Mouse (Mus musculus) midbrain, embryonic 10.5 days (tissue): ENCODE results near the gene Tsc22d1. TPM values are rescaled to one million over a fixed set of nuclear protein-coding genes. Genes with fewer than 3 reads are reported as not detected.

Experiments
- DNase-seq: peaks from one replicate; pipeline ENCODE4 v3.0.0-alpha.2; 2017; ENCODE audit warnings: low spot score
- H3K27ac ChIP-seq: fragments of 300-500 bp; sonication (generic); replicated peaks from 2 replicates; pipeline ENCODE4 v1.5.1; 2016; ENCODE audit warnings: mild to moderate bottlenecking
- H3K27me3 ChIP-seq: fragments of 300-500 bp; sonication (generic); 2 replicates; pipeline ENCODE4 v1.6.1; 2016; ENCODE audit warnings: low read depth, mild to moderate bottlenecking; ENCODE audit not compliant: poor library complexity, severe bottlenecking
- H3K36me3 ChIP-seq: fragments of 300-500 bp; sonication (generic); 2 replicates; pipeline ENCODE4 v1.6.1; 2016; ENCODE audit warnings: mild to moderate bottlenecking, moderate library complexity
- H3K4me1 ChIP-seq: fragments of 300-500 bp; sonication (generic); 2 replicates; pipeline ENCODE4 v1.6.1; 2016
- H3K4me3 ChIP-seq: fragments of 300-500 bp; sonication (generic); 2 replicates; pipeline ENCODE4 v1.5.1; 2016; ENCODE audit warnings: mild to moderate bottlenecking, moderate library complexity
- H3K9me3 ChIP-seq: fragments of 300-500 bp; sonication (generic); replicated peaks from 2 replicates; pipeline ENCODE4 v1.6.1; 2016; ENCODE audit warnings: mild to moderate bottlenecking
- WGBS: fragments of 180-500 bp; shearing (Covaris S2); methylation state at CpG from one replicate; pipeline ENCODE4 v1.1.7; 2016; 5-methylcytosine and 5-hydroxymethylcytosine counted together
- polyA plus RNA-seq: library from polyadenylated mRNA; unstranded; fragments of >200 nt; fragmentation: Nextera tagmentation; extraction: Ambion mirVana; gene quantifications from 2 replicates; pipeline ENCODE4 v1.2.1, GENCODE M21; 2016

The Tsc22d1 gene
- polyA plus RNA-seq, 1 experiment from 2014 or later = 313 TPM

- Histone ChIP-seq H3K36me3 (peaks cover 17% of the 10 kb centered on the region), H3K27me3 (no peaks in the 10 kb centered on the region), H3K4me1 (peaks cover 30% of the 10 kb centered on the region), H3K4me3 (no peak overlapping the region), H3K27ac (0 out of 2 replicates have a peak overlapping the region, but pooled peaks have one; percentile 33), H3K9me3 (no peaks in the 10 kb centered on the region)
- no peak for DNase-seq
- 66% methylated on average over 7 of the region's 7 CpGs for WGBS
These were observed 83.4 kb downstream of the Tsc22d1 start for GRCm38 (mm10) chr14:76498210-76498609.

GRCm38 (mm10) chr14:76499492-76499891 is 84.7 kb downstream of the Tsc22d1 start:
- DNase-seq = no peak
- WGBS = 77% methylated on average over 6 of the region's 6 CpGs
- H3K9me3 ChIP-seq = no peaks in the 10 kb centered on the region

GRCm38 (mm10) chr14:76500036-76500435 is 85.3 kb downstream of the Tsc22d1 start:
- peaks cover 39% of the 10 kb centered on the region for H3K4me1 ChIP-seq
- H3K4me3 ChIP-seq = no peak overlapping the region
- peak overlapping the region; percentile 64 for H3K27ac ChIP-seq
- DNase-seq = peak; percentile 68
- no peaks in the 10 kb centered on the region for H3K27me3 ChIP-seq
- 18% methylated on average over 5 of the region's 5 CpGs for WGBS
- no peaks in the 10 kb centered on the region for H3K9me3 ChIP-seq
- no peaks in the 10 kb centered on the region for H3K36me3 ChIP-seq

More at GRCm38 (mm10) chr14:76499492-76499891, 84.7 kb downstream of the Tsc22d1 start:
- H3K27me3 ChIP-seq = no peaks in the 10 kb centered on the region
- H3K4me3 ChIP-seq = no peak overlapping the region
- peaks cover 39% of the 10 kb centered on the region for H3K4me1 ChIP-seq
- H3K36me3 ChIP-seq = peaks cover 4% of the 10 kb centered on the region; the same call in 1 of the 2 replicates
- H3K27ac ChIP-seq = peak overlapping the region; percentile 64; the same call in 1 of the 2 replicates

- H3K27me3 ChIP-seq = no peaks in the 10 kb centered on the region
- peaks cover 20% of the 10 kb centered on the region for H3K36me3 ChIP-seq
- H3K27ac ChIP-seq = peak overlapping the region; percentile 100
- no peaks in the 10 kb centered on the region for H3K9me3 ChIP-seq
- H3K4me3 ChIP-seq = peak overlapping the region; percentile 80
- WGBS = 7% methylated on average over 13 of the region's 13 CpGs
- peaks cover 54% of the 10 kb centered on the region for H3K4me1 ChIP-seq
- no peak for DNase-seq
These were observed 88.6 kb downstream of the Tsc22d1 start for GRCm38 (mm10) chr14:76503231-76503851.

GRCm38 (mm10) chr14:76504121-76504737 is 89.5 kb downstream of the Tsc22d1 start:
- under 1% methylated on average over 43 of the region's 52 CpGs for WGBS
- H3K4me3 ChIP-seq = peak overlapping the region; percentile 80

GRCm38 (mm10) chr14:76505101-76505438 is 90.3 kb downstream of the Tsc22d1 start:
- Histone ChIP-seq H3K4me1 (peaks cover 44% of the 10 kb centered on the region), H3K36me3 (peaks cover 30% of the 10 kb centered on the region), H3K4me3 (peak overlapping the region; percentile 80), H3K27me3 (no peaks in the 10 kb centered on the region), H3K9me3 (no peaks in the 10 kb centered on the region), H3K27ac (peak overlapping the region; percentile 100)
- no peak for DNase-seq
- 2% methylated on average over 10 of the region's 10 CpGs for WGBS

More at GRCm38 (mm10) chr14:76504121-76504737, 89.5 kb downstream of the Tsc22d1 start:
- Histone ChIP-seq H3K36me3 (peaks cover 21% of the 10 kb centered on the region), H3K27ac (peak overlapping the region; percentile 100), H3K4me1 (peaks cover 53% of the 10 kb centered on the region), H3K27me3 (no peaks in the 10 kb centered on the region), H3K9me3 (no peaks in the 10 kb centered on the region)
- DNase-seq = peak; percentile 94

- Histone ChIP-seq H3K4me3 (peak overlapping the region; percentile 80), H3K36me3 (peaks cover 34% of the 10 kb centered on the region), H3K9me3 (no peaks in the 10 kb centered on the region), H3K27ac (peak overlapping the region; percentile 100), H3K4me1 (peaks cover 39% of the 10 kb centered on the region), H3K27me3 (no peaks in the 10 kb centered on the region)
- WGBS = under 1% methylated on average over 31 of the region's 31 CpGs
- DNase-seq = peak; percentile 95
These were observed 90.9 kb downstream of the Tsc22d1 start for GRCm38 (mm10) chr14:76505439-76506220.

GRCm38 (mm10) chr14:76506425-76507205 is 91.9 kb downstream of the Tsc22d1 start:
- Histone ChIP-seq H3K4me3 (peak overlapping the region; percentile 80), H3K27ac (peak overlapping the region; percentile 100), H3K27me3 (no peaks in the 10 kb centered on the region), H3K9me3 (no peaks in the 10 kb centered on the region), H3K36me3 (peaks cover 34% of the 10 kb centered on the region), H3K4me1 (peaks cover 34% of the 10 kb centered on the region)
- WGBS = 56% methylated on average over 27 of the region's 27 CpGs
- DNase-seq = no peak

GRCm38 (mm10) chr14:76507357-76507756 is 92.6 kb downstream of the Tsc22d1 start:
- 95% methylated on average over 7 of the region's 7 CpGs for WGBS
- no peak overlapping the region for H3K27ac ChIP-seq
- H3K4me3 ChIP-seq = peak overlapping the region; percentile 80; the same call in 1 of the 2 replicates
- H3K27me3 ChIP-seq = no peaks in the 10 kb centered on the region
- peaks cover 34% of the 10 kb centered on the region for H3K36me3 ChIP-seq
- no peak for DNase-seq
- H3K4me1 ChIP-seq = peaks cover 38% of the 10 kb centered on the region
- no peaks in the 10 kb centered on the region for H3K9me3 ChIP-seq

GRCm38 (mm10) chr14:76507804-76508500 is 93.2 kb downstream of the Tsc22d1 start:
- Histone ChIP-seq H3K36me3 (peaks cover 34% of the 10 kb centered on the region), H3K4me3 (no peak overlapping the region), H3K9me3 (no peaks in the 10 kb centered on the region), H3K27ac (no peak overlapping the region), H3K27me3 (no peaks in the 10 kb centered on the region), H3K4me1 (peaks cover 44% of the 10 kb centered on the region)
- DNase-seq = no peak
- 90% methylated on average over 9 of the region's 9 CpGs for WGBS

GRCm38 (mm10) chr14:76508701-76509100 is 93.9 kb downstream of the Tsc22d1 start:
- Histone ChIP-seq H3K27ac (no peak overlapping the region), H3K9me3 (no peaks in the 10 kb centered on the region), H3K4me3 (no peak overlapping the region), H3K4me1 (peaks cover 47% of the 10 kb centered on the region), H3K36me3 (peaks cover 34% of the 10 kb centered on the region), H3K27me3 (no peaks in the 10 kb centered on the region)
- no peak for DNase-seq
- 87% methylated on average over 10 of the region's 10 CpGs for WGBS
